Mouse (Mus musculus) liver, postnatal 0 days (tissue): ENCODE measurements at regions not wholly inside any gene's neighbourhood (a gene's known extent, or its start where the extent isn't known, plus 50 kb on each side); places are given as distances from the start of the nearest gene placed in this dataset.
"Not testable (repeated sequence)": the region's sequence is repeated elsewhere in the genome, so short reads cannot be mapped to it uniquely, and the experiment has no call there.

Source experiments
- ATAC-seq: fragments of 200-750 bp; cut with Nextera tagmentation; 2 replicates; pipeline ENCODE4 v1.8.0; 2017; ENCODE audit warnings: mild to moderate bottlenecking, moderate library complexity
- DNase-seq: peaks from one replicate; pipeline ENCODE4 v3.0.0-alpha.2; 2016
- H3K27ac ChIP-seq: fragments of 300-500 bp; sonication (generic); 2 replicates; pipeline ENCODE4 v1.5.1; 2014; ENCODE audit warnings: antibody characterized with exemption, moderate library complexity, mild to moderate bottlenecking, low read depth
- H3K27me3 ChIP-seq: fragments of 300-500 bp; sonication (generic); 2 replicates; pipeline ENCODE4 v1.6.1; 2014; ENCODE audit warnings: low read length, control low read depth, mixed read lengths; ENCODE audit not compliant: insufficient read depth
- H3K36me3 ChIP-seq: fragments of 300-500 bp; sonication (generic); replicated peaks from 2 replicates; pipeline ENCODE4 v1.6.1; 2014; ENCODE audit warnings: mild to moderate bottlenecking, control low read depth, low read length, moderate library complexity, mixed read lengths; ENCODE audit not compliant: insufficient read depth
- H3K4me1 ChIP-seq: fragments of 300-500 bp; sonication (generic); 2 replicates; pipeline ENCODE4 v1.6.1; 2014; ENCODE audit warnings: antibody characterized with exemption, mild to moderate bottlenecking, control low read depth; ENCODE audit not compliant: insufficient read depth
- H3K4me2 ChIP-seq: fragments of 300-500 bp; sonication (generic); 2 replicates; pipeline ENCODE4 v1.6.1; 2014; ENCODE audit warnings: low read depth, mild to moderate bottlenecking, low read length, moderate library complexity, mixed read lengths
- H3K4me3 ChIP-seq: fragments of 300-500 bp; sonication (generic); 2 replicates; pipeline ENCODE4 v1.5.1; 2014; ENCODE audit warnings: low read depth, low read length
- H3K9ac ChIP-seq: fragments of 300-500 bp; sonication (generic); replicated peaks from 2 replicates; pipeline ENCODE4 v1.6.1; 2014; ENCODE audit warnings: mild to moderate bottlenecking, moderate library complexity
- H3K9me3 ChIP-seq: fragments of 300-500 bp; sonication (generic); 2 replicates; pipeline ENCODE4 v1.6.1; 2016; ENCODE audit warnings: mild to moderate bottlenecking, control low read depth, low read length, mixed read lengths
- CTCF ChIP-seq: sonication (generic); IDR thresholded peaks from 2 replicates; pipeline ENCODE4 v1.5.1; 2016; ENCODE audit warnings: antibody characterized with exemption, low read depth
- EP300 ChIP-seq: IDR thresholded peaks from 2 replicates; pipeline ENCODE4 v1.6.1; 2016; ENCODE audit warnings: antibody characterized with exemption, low read depth, mild to moderate bottlenecking
- WGBS: fragments of 180-500 bp; shearing (Covaris S2); extraction: QIAGEN DNeasy Blood & Tissue Kit; methylation state at CpG from one replicate; pipeline ENCODE4 v1.1.7; 2014; ENCODE audit not compliant: insufficient replicate concordance; 5-methylcytosine and 5-hydroxymethylcytosine counted together

GRCm38 (mm10) chr14:114349345-114349744 is 742.7 kb upstream of the Gpc5 start:
- ATAC-seq, result no peak
- H3K27ac ChIP-seq, result no peak overlapping the region
- no peaks in the 10 kb centered on the region for H3K4me1 ChIP-seq
- no peaks in the 10 kb centered on the region for H3K27me3 ChIP-seq
- no peaks in the 10 kb centered on the region for H3K9me3 ChIP-seq
- no peak overlapping the region for H3K4me3 ChIP-seq
- H3K4me2 ChIP-seq, result no peak overlapping the region
- H3K9ac ChIP-seq, result no peak overlapping the region
- DNase-seq, result no peak
- 46% methylated on average over 6 of the region's 6 CpGs for WGBS
- no peaks in the 10 kb centered on the region for H3K36me3 ChIP-seq
- TF ChIP-seq CTCF, result no peak
- TF ChIP-seq EP300, result no peak

GRCm38 (mm10) chr14:114349816-114350215 is 742.2 kb upstream of the Gpc5 start:
- ATAC-seq, H3K27ac ChIP-seq: not testable (repeated sequence)
- WGBS, result 70% methylated on average over 2 of the region's 11 CpGs

GRCm38 (mm10) chr14:114352307-114352706 is 739.7 kb upstream of the Gpc5 start:
- no peaks in the 10 kb centered on the region for H3K9me3 ChIP-seq
- no peak overlapping the region for H3K4me2 ChIP-seq
- no peak overlapping the region for H3K27ac ChIP-seq
- H3K4me3 ChIP-seq, result no peak overlapping the region
- H3K4me1 ChIP-seq, result no peaks in the 10 kb centered on the region
- ATAC-seq (no peak), DNase-seq (no peak)
- no peaks in the 10 kb centered on the region for H3K27me3 ChIP-seq
- H3K36me3 ChIP-seq, result no peaks in the 10 kb centered on the region
- no peak for TF ChIP-seq CTCF
- TF ChIP-seq EP300, result no peak
- WGBS, result 73% methylated on average over 5 of the region's 5 CpGs
- no peak overlapping the region for H3K9ac ChIP-seq

More at GRCm38 (mm10) chr14:114349816-114350215, 742.2 kb upstream of the Gpc5 start:
- not testable (repeated sequence) for H3K9ac ChIP-seq, H3K4me2 ChIP-seq, H3K36me3 ChIP-seq, DNase-seq, H3K4me3 ChIP-seq, H3K27me3 ChIP-seq, H3K9me3 ChIP-seq, H3K4me1 ChIP-seq

GRCm38 (mm10) chr14:114374847-114375246 is 717.2 kb upstream of the Gpc5 start:
- no peak overlapping the region for H3K4me3 ChIP-seq
- DNase-seq (no peak), ATAC-seq (no peak)
- no peaks in the 10 kb centered on the region for H3K9me3 ChIP-seq
- no peak for TF ChIP-seq EP300
- no peak for TF ChIP-seq CTCF
- no peak overlapping the region for H3K4me2 ChIP-seq
- no peaks in the 10 kb centered on the region for H3K36me3 ChIP-seq
- no peaks in the 10 kb centered on the region for H3K27me3 ChIP-seq
- WGBS, result 68% methylated on average over 3 of the region's 3 CpGs
- no peak overlapping the region for H3K9ac ChIP-seq
- H3K4me1 ChIP-seq, result no peaks in the 10 kb centered on the region
- no peak overlapping the region for H3K27ac ChIP-seq

GRCm38 (mm10) chr14:114398861-114399557 is 693.0 kb upstream of the Gpc5 start:
- ATAC-seq, result no peak
- Histone ChIP-seq H3K36me3 (no peaks in the 10 kb centered on the region), H3K4me1 (no peaks in the 10 kb centered on the region), H3K4me2 (no peak overlapping the region), H3K4me3 (no peak overlapping the region), H3K27ac (no peak overlapping the region), H3K27me3 (no peaks in the 10 kb centered on the region), H3K9ac (no peak overlapping the region), H3K9me3 (no peaks in the 10 kb centered on the region)
- TF ChIP-seq CTCF (no peak), EP300 (no peak)
- DNase-seq, result no peak
- WGBS, result 70% methylated on average over 3 of the region's 3 CpGs

- H3K27me3 ChIP-seq, result no peaks in the 10 kb centered on the region
- H3K36me3 ChIP-seq, result no peaks in the 10 kb centered on the region
- no peak overlapping the region for H3K4me3 ChIP-seq
- 73% methylated on average over 3 of the region's 3 CpGs for WGBS
- no peak for ATAC-seq
- no peak for DNase-seq
- TF ChIP-seq CTCF, result no peak
- no peak for TF ChIP-seq EP300
- H3K4me1 ChIP-seq, result no peaks in the 10 kb centered on the region
- H3K9ac ChIP-seq, result no peak overlapping the region
- H3K27ac ChIP-seq, result no peak overlapping the region
- H3K4me2 ChIP-seq, result no peak overlapping the region
- no peaks in the 10 kb centered on the region; the same call in 1 of the 2 replicates for H3K9me3 ChIP-seq
These were observed 673.2 kb upstream of the Gpc5 start for GRCm38 (mm10) chr14:114418851-114419250.
